Mouse (Mus musculus) adrenal gland, adult 8-10 months (tissue): ENCODE data around the gene Lypd6b. TPM values are rescaled to one million over a fixed set of nuclear protein-coding genes. Genes with fewer than 3 reads are reported as not detected.

Source experiments
- DNase-seq: peaks from one replicate; pipeline ENCODE4 v3.0.0; 2022
- total RNA-seq, 4 experiments: library from RNA; stranded (reverse); gene quantifications; 2 replicates each; pipeline ENCODE4 v1.2.4; 2022

Gene Lypd6b
- total RNA-seq, 4 experiments from 2014 or later = 0.24 to 0.52 (median 0.24) TPM; not detected in 1

GRCm38 (mm10) chr2:49952632-49953293 lies 165.3 kb downstream of the Lypd6b start:
- no peak for DNase-seq

GRCm38 (mm10) chr2:49957449-49957848 lies 170.0 kb downstream of the Lypd6b start:
- DNase-seq = peak; percentile 87

- DNase-seq = peak; percentile 71
These were observed 174.5 kb downstream of the Lypd6b start for GRCm38 (mm10) chr2:49961991-49962390.

- no peak for DNase-seq
These were observed 177.4 kb downstream of the Lypd6b start for GRCm38 (mm10) chr2:49964899-49965298.

- DNase-seq = peak; percentile 28
These were observed 180.3 kb downstream of the Lypd6b start for GRCm38 (mm10) chr2:49967748-49968147.

DNA sequence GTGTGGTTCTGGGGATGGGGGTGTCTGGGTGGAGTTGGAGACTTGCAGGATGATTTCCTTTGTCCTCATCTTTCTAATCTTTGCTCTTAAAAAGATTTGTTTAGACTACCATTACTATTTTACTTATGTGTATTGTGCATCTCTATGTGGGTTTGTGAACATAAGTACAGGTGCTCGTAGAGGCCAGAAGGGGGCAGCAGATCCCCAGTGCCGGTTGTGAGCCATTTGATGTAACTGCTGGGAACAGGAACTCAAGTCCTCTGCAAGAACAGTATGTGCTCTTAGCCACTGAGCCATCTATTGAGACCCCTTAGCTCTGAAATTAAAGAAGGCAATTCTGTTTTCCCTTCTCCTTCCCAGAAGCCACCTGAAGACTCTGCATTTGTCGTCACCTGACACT lies 183.5 kb downstream of the Lypd6b start:
- DNase-seq = no peak

DNA sequence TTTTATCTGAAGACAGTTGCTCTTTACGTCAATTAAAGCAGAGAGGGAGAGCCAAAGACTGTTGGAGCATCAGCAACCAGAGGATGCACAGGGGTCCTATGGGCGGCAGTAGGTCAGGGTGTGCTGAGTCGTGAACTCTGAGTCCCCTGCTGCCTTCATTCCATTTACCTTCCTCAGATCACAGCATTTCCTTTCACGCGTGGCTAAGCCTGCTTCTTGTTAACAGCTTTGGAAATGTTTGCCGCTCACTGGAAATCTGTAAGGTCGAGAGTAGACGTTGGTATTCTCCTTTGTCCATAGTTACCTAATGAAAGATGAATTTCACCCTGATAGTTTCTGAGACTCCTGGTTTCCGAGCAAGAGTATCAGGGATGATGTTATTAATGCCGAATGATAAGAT lies 191.1 kb downstream of the Lypd6b start:
- no peak for DNase-seq

GRCm38 (mm10) chr2:49979991-49980390 lies 192.5 kb downstream of the Lypd6b start:
- DNase-seq = no peak

GRCm38 (mm10) chr2:49983021-49983420 lies 195.5 kb downstream of the Lypd6b start:
- no peak for DNase-seq

GRCm38 (mm10) chr2:49984780-49985179 lies 197.3 kb downstream of the Lypd6b start:
- no peak for DNase-seq

- DNase-seq = no peak
These were observed 208.4 kb downstream of the Lypd6b start for GRCm38 (mm10) chr2:49995841-49996240.

GRCm38 (mm10) chr2:49997216-49997615 lies 209.7 kb downstream of the Lypd6b start:
- DNase-seq = no peak

Other genes starting within 250 kb of the Lypd6b start
- gene Kif5c, start 168.4 kb upstream of the Lypd6b start, total RNA-seq = 10 to 100 TPM; 10.0 to 17.4 (median 13.4) TPM